Mouse (Mus musculus) liver, postnatal 0 days (tissue): ENCODE data around the gene Rtbdn. TPM values are rescaled to one million over a fixed set of nuclear protein-coding genes. Genes with fewer than 3 reads are reported as not detected.
A peak's percentile ranks its signal among the peaks of the same experiment; 100 is the strongest.
"Not testable (repeated sequence)": the region's sequence is repeated elsewhere in the genome, so short reads cannot be mapped to it uniquely, and the experiment has no call there.

ENCODE experiments used
- ATAC-seq: fragments of 200-750 bp; cut with Nextera tagmentation; 2 replicates; pipeline ENCODE4 v1.8.0; 2017; ENCODE audit warnings: mild to moderate bottlenecking, moderate library complexity
- DNase-seq: peaks from one replicate; pipeline ENCODE4 v3.0.0-alpha.2; 2016
- H3K27ac ChIP-seq: fragments of 300-500 bp; sonication (generic); 2 replicates; pipeline ENCODE4 v1.5.1; 2014; ENCODE audit warnings: antibody characterized with exemption, moderate library complexity, mild to moderate bottlenecking, low read depth
- H3K27me3 ChIP-seq: fragments of 300-500 bp; sonication (generic); 2 replicates; pipeline ENCODE4 v1.6.1; 2014; ENCODE audit warnings: low read length, control low read depth, mixed read lengths; ENCODE audit not compliant: insufficient read depth
- H3K36me3 ChIP-seq: fragments of 300-500 bp; sonication (generic); replicated peaks from 2 replicates; pipeline ENCODE4 v1.6.1; 2014; ENCODE audit warnings: mild to moderate bottlenecking, control low read depth, low read length, moderate library complexity, mixed read lengths; ENCODE audit not compliant: insufficient read depth
- H3K4me1 ChIP-seq: fragments of 300-500 bp; sonication (generic); 2 replicates; pipeline ENCODE4 v1.6.1; 2014; ENCODE audit warnings: antibody characterized with exemption, mild to moderate bottlenecking, control low read depth; ENCODE audit not compliant: insufficient read depth
- H3K4me2 ChIP-seq: fragments of 300-500 bp; sonication (generic); 2 replicates; pipeline ENCODE4 v1.6.1; 2014; ENCODE audit warnings: low read depth, mild to moderate bottlenecking, low read length, moderate library complexity, mixed read lengths
- H3K4me3 ChIP-seq: fragments of 300-500 bp; sonication (generic); 2 replicates; pipeline ENCODE4 v1.5.1; 2014; ENCODE audit warnings: low read depth, low read length
- H3K9ac ChIP-seq: fragments of 300-500 bp; sonication (generic); replicated peaks from 2 replicates; pipeline ENCODE4 v1.6.1; 2014; ENCODE audit warnings: mild to moderate bottlenecking, moderate library complexity
- H3K9me3 ChIP-seq: fragments of 300-500 bp; sonication (generic); 2 replicates; pipeline ENCODE4 v1.6.1; 2016; ENCODE audit warnings: mild to moderate bottlenecking, control low read depth, low read length, mixed read lengths
- CTCF ChIP-seq: sonication (generic); IDR thresholded peaks from 2 replicates; pipeline ENCODE4 v1.5.1; 2016; ENCODE audit warnings: antibody characterized with exemption, low read depth
- EP300 ChIP-seq: IDR thresholded peaks from 2 replicates; pipeline ENCODE4 v1.6.1; 2016; ENCODE audit warnings: antibody characterized with exemption, low read depth, mild to moderate bottlenecking
- WGBS: fragments of 180-500 bp; shearing (Covaris S2); extraction: QIAGEN DNeasy Blood & Tissue Kit; methylation state at CpG from one replicate; pipeline ENCODE4 v1.1.7; 2014; ENCODE audit not compliant: insufficient replicate concordance; 5-methylcytosine and 5-hydroxymethylcytosine counted together
- polyA plus RNA-seq: library from polyadenylated mRNA; unstranded; fragments of >200 nt; fragmentation: Nextera tagmentation; extraction: Ambion mirVana; gene quantifications from 2 replicates; pipeline ENCODE4 v1.2.1, GENCODE M21; 2015

Rtbdn gene
- polyA plus RNA-seq, 1 experiment from 2014 or later, result not detected

- WGBS, result 82% methylated on average over 9 of the region's 9 CpGs
- no peak overlapping the region for H3K4me2 ChIP-seq
Observed at GRCm38 (mm10) chr8:84907037-84907436, 39.8 kb upstream of the Rtbdn start.

GRCm38 (mm10) chr8:84907493-84907892 is 39.3 kb upstream of the Rtbdn start:
- 70% methylated on average over 8 of the region's 8 CpGs for WGBS
- TF ChIP-seq CTCF, result no peak
- no peak for TF ChIP-seq EP300

More at GRCm38 (mm10) chr8:84907037-84907436, 39.8 kb upstream of the Rtbdn start:
- Histone ChIP-seq H3K27me3 (peaks cover 5% of the 10 kb centered on the region), H3K4me3 (no peak overlapping the region), H3K4me1 (peaks cover 20% of the 10 kb centered on the region), H3K9me3 (no peaks in the 10 kb centered on the region), H3K27ac (no peak overlapping the region), H3K9ac (no peak overlapping the region), H3K36me3 (peaks cover 23% of the 10 kb centered on the region)
- TF ChIP-seq CTCF, result no peak
- TF ChIP-seq EP300, result no peak
- no peak for DNase-seq
- no peak for ATAC-seq

GRCm38 (mm10) chr8:84907979-84908378 is 38.8 kb upstream of the Rtbdn start:
- H3K27ac ChIP-seq, result peak overlapping the region; percentile 72; the same call in 1 of the 2 replicates

More at GRCm38 (mm10) chr8:84907493-84907892, 39.3 kb upstream of the Rtbdn start:
- Histone ChIP-seq H3K4me1 (peaks cover 21% of the 10 kb centered on the region), H3K9ac (no peak overlapping the region), H3K9me3 (no peaks in the 10 kb centered on the region), H3K36me3 (peaks cover 23% of the 10 kb centered on the region), H3K4me2 (no peak overlapping the region), H3K4me3 (no peak overlapping the region), H3K27ac (no peak overlapping the region), H3K27me3 (peaks cover 10% of the 10 kb centered on the region)
- ATAC-seq (no peak), DNase-seq (no peak)

DNA sequence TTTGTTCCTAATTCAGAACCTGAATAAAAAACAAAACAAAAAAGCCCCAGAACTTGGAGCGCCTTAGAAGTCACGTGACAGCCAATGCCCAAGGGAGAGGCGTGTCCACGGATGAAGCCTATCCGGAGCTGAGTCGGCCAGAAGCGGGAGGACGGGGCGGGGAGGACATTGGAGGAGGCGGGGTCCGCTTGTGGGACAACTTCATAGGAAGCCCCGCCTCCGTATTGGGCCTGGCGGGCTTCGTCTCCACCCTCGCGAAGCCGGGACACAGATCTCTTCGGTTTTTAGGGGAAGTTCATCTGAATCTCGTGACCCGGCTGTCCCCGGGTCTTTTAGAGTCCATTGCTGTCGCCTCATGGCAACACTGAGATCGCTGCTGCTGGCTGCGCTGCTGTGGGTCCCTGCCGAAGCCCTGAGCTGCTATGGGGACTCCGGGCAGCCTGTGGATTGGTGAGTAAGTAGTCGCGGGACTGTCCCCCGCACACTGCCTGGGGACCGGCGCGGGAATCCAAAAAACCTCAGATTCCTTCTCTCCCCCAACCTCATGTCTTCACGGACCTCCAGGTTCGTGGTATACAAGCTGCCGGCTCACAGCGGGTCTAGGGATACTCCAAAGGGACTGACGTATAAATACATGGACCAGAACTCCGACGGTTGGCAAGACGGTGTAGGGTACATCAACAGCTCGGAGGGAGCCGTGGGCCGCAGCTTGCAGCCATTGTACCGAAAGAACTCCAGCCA is 38.2 kb upstream of the Rtbdn start, which contains the start of gene Dnase2a:
TSS of gene Dnase2a (plus strand) at position 140 of the 741 bp plus-strand sequence.
- peak within 1 kb of the TSS; percentile 95 for H3K4me2 ChIP-seq
- DNase-seq (peak; percentile 97), ATAC-seq (peak; percentile 93)
- WGBS, result 1% methylated on average over 45 of the region's 45 CpGs
- peaks cover 16% of the 10 kb centered on the region for H3K27me3 ChIP-seq
- peak within 1 kb of the TSS; percentile 84 for H3K27ac ChIP-seq
- H3K4me3 ChIP-seq, result peak within 1 kb of the TSS; percentile 65
- H3K4me1 ChIP-seq, result peaks cover 31% of the 10 kb centered on the region
- H3K9me3 ChIP-seq, result no peaks in the 10 kb centered on the region
- peak within 1 kb of the TSS; percentile 85 for H3K9ac ChIP-seq
- 0 out of 2 replicates have a peak, but pooled peaks have one; percentile 27 for TF ChIP-seq EP300
- TF ChIP-seq CTCF, result no peak
- peaks cover 22% of the 10 kb centered on the region for H3K36me3 ChIP-seq

More at GRCm38 (mm10) chr8:84907979-84908378, 38.8 kb upstream of the Rtbdn start:
- peak; percentile 7 for ATAC-seq
- not testable (repeated sequence) for DNase-seq, H3K9me3 ChIP-seq
- H3K9ac ChIP-seq, result peak overlapping the region; percentile 85
- peaks cover 23% of the 10 kb centered on the region for H3K36me3 ChIP-seq
- H3K4me1 ChIP-seq, result peaks cover 26% of the 10 kb centered on the region
- TF ChIP-seq CTCF, result 0 out of 2 replicates have a peak, but pooled peaks have one; percentile 3
- WGBS, result 17% methylated on average over 6 of the region's 7 CpGs
- H3K27me3 ChIP-seq, result peaks cover 15% of the 10 kb centered on the region
- H3K4me3 ChIP-seq, result peak overlapping the region; percentile 65
- peak overlapping the region; percentile 95 for H3K4me2 ChIP-seq

- H3K36me3 ChIP-seq, result peaks cover 19% of the 10 kb centered on the region
- WGBS, result 43% methylated on average over 20 of the region's 20 CpGs
- peaks cover 30% of the 10 kb centered on the region for H3K4me1 ChIP-seq
Observed at GRCm38 (mm10) chr8:84909162-84909767, 37.5 kb upstream of the Rtbdn start.

GRCm38 (mm10) chr8:84909949-84910348 is 36.8 kb upstream of the Rtbdn start:
- 72% methylated on average over 5 of the region's 5 CpGs for WGBS
- H3K4me1 ChIP-seq, result peaks cover 28% of the 10 kb centered on the region
- peak overlapping the region; percentile 65 for H3K4me3 ChIP-seq
- H3K4me2 ChIP-seq, result peak overlapping the region; percentile 95
- no peak for TF ChIP-seq CTCF
- TF ChIP-seq EP300, result no peak
- H3K9me3 ChIP-seq, result no peaks in the 10 kb centered on the region
- H3K27me3 ChIP-seq, result peaks cover 16% of the 10 kb centered on the region
- no peak for DNase-seq
- H3K9ac ChIP-seq, result no peak overlapping the region
- peak overlapping the region; percentile 84 for H3K27ac ChIP-seq
- H3K36me3 ChIP-seq, result peaks cover 12% of the 10 kb centered on the region
- no peak for ATAC-seq

More at GRCm38 (mm10) chr8:84909162-84909767, 37.5 kb upstream of the Rtbdn start:
- ATAC-seq (no peak), DNase-seq (no peak)
- no peaks in the 10 kb centered on the region for H3K9me3 ChIP-seq
- H3K9ac ChIP-seq, result peak overlapping the region; percentile 85
- H3K4me2 ChIP-seq, result peak overlapping the region; percentile 95
- TF ChIP-seq EP300, result no peak
- no peak for TF ChIP-seq CTCF
- peak overlapping the region; percentile 65 for H3K4me3 ChIP-seq
- peak overlapping the region; percentile 84 for H3K27ac ChIP-seq
- peaks cover 16% of the 10 kb centered on the region for H3K27me3 ChIP-seq
